Mouse (Mus musculus) bone marrow macrophage, adult 2 months (primary cell): ENCODE measurements around the gene Gtf2f1.

ENCODE experiments used
- CTCF ChIP-seq: IDR thresholded peaks from 2 replicates; pipeline ENCODE4 v1.5.1; 2012; ENCODE audit warnings: low read depth, mild to moderate bottlenecking, low read length, moderate library complexity
- POLR2A ChIP-seq: IDR thresholded peaks from 2 replicates; pipeline ENCODE4 v1.6.1; 2012; ENCODE audit warnings: mild to moderate bottlenecking, low read depth, low read length, borderline replicate concordance

- TF ChIP-seq POLR2A = no peak; the same call in 1 of the 2 replicates
- no peak for TF ChIP-seq CTCF
Measured at GRCm38 (mm10) chr17:56990115-56990746, 20.9 kb downstream of the Gtf2f1 start, which contains the start of gene Clpp.
